Mouse (Mus musculus): ENCODE measurements at regions not wholly inside any gene's neighbourhood (a gene's known extent, or its start where the extent isn't known, plus 50 kb on each side); places are given as distances from the start of the nearest gene placed in this dataset.

DNA sequence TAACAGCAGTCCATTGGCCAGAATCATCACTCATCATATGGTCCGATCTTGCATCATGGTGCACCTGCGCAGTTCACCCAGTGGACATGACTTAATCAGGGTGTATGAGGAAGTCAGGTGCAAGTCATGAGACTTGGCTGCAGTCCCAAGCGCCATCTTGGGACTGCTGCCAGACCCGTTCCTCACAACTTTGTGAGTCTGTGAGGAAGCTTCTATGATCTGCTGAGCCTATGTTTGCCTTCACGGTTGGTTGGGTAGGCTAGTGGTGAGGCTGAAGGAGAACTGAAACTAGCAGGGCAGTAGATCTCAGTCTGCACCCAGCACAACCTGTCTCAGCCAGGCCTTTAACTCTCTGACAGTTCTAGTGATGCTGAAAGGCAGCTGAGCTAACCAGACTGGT lies 250.2 kb upstream of the 2610001J05Rik start:
- Histone ChIP-seq H3K4me3 (ENCODE audit: low read depth, low read length) (no peak overlapping the region), H3K27ac (ENCODE audit: low read depth) (no peak overlapping the region), H3K4me1 (ENCODE audit: insufficient read depth) (no peaks in the 10 kb centered on the region), H3K4me2 (ENCODE audit: low read depth, low read length) (no peak overlapping the region), H3K9ac (replicated peaks) (no peak overlapping the region), H3K9me3 (ENCODE audit: low read length) (no peaks in the 10 kb centered on the region), H3K36me3 (replicated peaks; ENCODE audit: insufficient read depth, low read length) (no peaks in the 10 kb centered on the region), H3K27me3 (ENCODE audit: insufficient read depth, low read length) (no peaks in the 10 kb centered on the region)
- TF ChIP-seq EP300 (IDR thresholded peaks at IDR 0.05; ENCODE audit: low read depth), result no peak
- DNase-seq (no peak), ATAC-seq (no peak; the same call in 1 of the 2 replicates)
- WGBS (ENCODE audit: insufficient replicate concordance), result 82% methylated on average over 5 of the region's 5 CpGs

DNA sequence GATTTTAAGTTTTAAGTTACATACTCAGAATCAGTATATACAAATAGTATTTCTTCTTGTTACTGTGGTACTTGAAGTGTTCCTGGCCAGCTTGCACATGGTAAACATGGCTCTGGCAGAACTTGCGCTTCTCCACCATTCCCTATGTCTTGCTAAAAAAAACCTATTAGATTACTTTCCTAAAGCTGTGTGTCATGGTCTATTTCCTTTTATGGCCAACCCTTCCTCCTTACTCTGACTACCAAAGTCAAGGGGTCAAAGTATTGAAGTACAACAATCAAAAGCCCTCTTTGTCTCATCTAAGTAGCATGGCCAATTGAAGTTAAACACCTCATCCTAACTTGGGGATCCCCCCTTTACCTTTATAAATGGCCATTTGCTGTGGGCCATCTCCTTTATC lies 223.6 kb upstream of the 2610001J05Rik start:
- no peak for ATAC-seq
- WGBS (ENCODE audit: insufficient replicate concordance), result 72% methylated on average over 1 of the region's 1 CpGs
- no peak overlapping the region for H3K9ac ChIP-seq (replicated peaks)
- H3K4me2 ChIP-seq (ENCODE audit: low read depth, low read length), result no peak overlapping the region
- DNase-seq, result no peak
- H3K9me3 ChIP-seq (ENCODE audit: low read length), result no peaks in the 10 kb centered on the region
- H3K27ac ChIP-seq (ENCODE audit: low read depth), result no peak overlapping the region
- no peaks in the 10 kb centered on the region for H3K27me3 ChIP-seq (ENCODE audit: insufficient read depth, low read length)
- no peaks in the 10 kb centered on the region for H3K36me3 ChIP-seq (replicated peaks; ENCODE audit: insufficient read depth, low read length)
- no peaks in the 10 kb centered on the region for H3K4me1 ChIP-seq (ENCODE audit: insufficient read depth)
- no peak overlapping the region for H3K4me3 ChIP-seq (ENCODE audit: low read depth, low read length)
- TF ChIP-seq CTCF (IDR thresholded peaks at IDR 0.05; ENCODE audit: low read depth) (no peak), EP300 (IDR thresholded peaks at IDR 0.05; ENCODE audit: low read depth) (no peak)

DNA sequence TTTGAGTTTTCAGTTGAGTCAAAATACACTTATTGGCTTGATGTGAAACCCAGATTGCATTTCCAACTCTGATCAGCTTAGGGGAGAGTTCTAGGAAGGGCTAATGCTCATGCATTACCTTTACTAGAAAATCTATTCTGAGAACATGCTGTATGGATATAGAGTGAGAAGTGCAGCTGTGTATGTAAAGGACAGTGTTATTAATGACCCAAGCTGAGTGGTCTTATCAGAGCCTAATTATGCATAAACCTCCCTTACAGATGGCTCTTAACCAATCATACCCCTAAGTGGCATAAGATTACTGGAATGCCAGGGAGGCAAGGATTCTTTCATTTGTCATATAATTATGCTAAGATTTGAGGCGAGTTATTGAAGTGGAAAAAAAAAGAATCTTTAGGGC lies 210.6 kb upstream of the 2610001J05Rik start:
- Histone ChIP-seq H3K9ac (replicated peaks) (no peak overlapping the region), H3K9me3 (ENCODE audit: low read length) (no peaks in the 10 kb centered on the region)
- 61% methylated on average over 1 of the region's 1 CpGs for WGBS (ENCODE audit: insufficient replicate concordance)

DNA sequence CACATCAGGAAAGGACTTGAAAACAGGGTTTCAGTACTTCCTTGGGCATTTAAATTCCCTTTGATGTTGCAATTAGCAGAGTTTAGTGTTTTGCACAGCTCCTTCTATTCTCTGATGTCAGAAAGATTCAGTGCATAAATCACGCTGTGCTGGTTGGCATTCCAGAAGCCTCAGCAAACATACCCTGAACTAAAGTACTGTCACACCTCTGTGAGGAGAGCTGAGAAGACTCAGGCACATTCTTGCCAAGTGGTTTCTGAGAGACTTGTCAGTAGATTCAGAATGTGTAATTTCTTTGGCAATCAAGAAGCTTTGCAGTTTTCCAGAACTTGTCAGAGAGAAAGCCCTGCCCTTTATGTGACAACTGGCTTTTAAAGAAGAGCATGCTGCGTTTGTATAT lies 192.4 kb upstream of the 2610001J05Rik start:
- 56% methylated on average over 2 of the region's 2 CpGs for WGBS (ENCODE audit: insufficient replicate concordance)
- Histone ChIP-seq H3K27ac (ENCODE audit: low read depth) (no peak overlapping the region), H3K4me1 (ENCODE audit: insufficient read depth) (no peaks in the 10 kb centered on the region), H3K4me3 (ENCODE audit: low read depth, low read length) (no peak overlapping the region), H3K9ac (replicated peaks) (no peak overlapping the region), H3K4me2 (ENCODE audit: low read depth, low read length) (no peak overlapping the region), H3K9me3 (ENCODE audit: low read length) (no peaks in the 10 kb centered on the region), H3K27me3 (ENCODE audit: insufficient read depth, low read length) (no peaks in the 10 kb centered on the region), H3K36me3 (replicated peaks; ENCODE audit: insufficient read depth, low read length) (no peaks in the 10 kb centered on the region)
- ATAC-seq (no peak), DNase-seq (no peak)
- TF ChIP-seq CTCF (IDR thresholded peaks at IDR 0.05; ENCODE audit: low read depth), result no peak
- no peak for TF ChIP-seq EP300 (IDR thresholded peaks at IDR 0.05; ENCODE audit: low read depth)

More for the DNA sequence above, 210.6 kb upstream of the 2610001J05Rik start:
- Histone ChIP-seq H3K4me2 (ENCODE audit: low read depth, low read length) (no peak overlapping the region), H3K4me3 (ENCODE audit: low read depth, low read length) (no peak overlapping the region), H3K36me3 (replicated peaks; ENCODE audit: insufficient read depth, low read length) (no peaks in the 10 kb centered on the region), H3K27ac (ENCODE audit: low read depth) (no peak overlapping the region), H3K4me1 (ENCODE audit: insufficient read depth) (no peaks in the 10 kb centered on the region), H3K27me3 (ENCODE audit: insufficient read depth, low read length) (no peaks in the 10 kb centered on the region)
- ATAC-seq (no peak), DNase-seq (no peak)
- TF ChIP-seq CTCF (IDR thresholded peaks at IDR 0.05; ENCODE audit: low read depth) (no peak), EP300 (IDR thresholded peaks at IDR 0.05; ENCODE audit: low read depth) (no peak)

DNA sequence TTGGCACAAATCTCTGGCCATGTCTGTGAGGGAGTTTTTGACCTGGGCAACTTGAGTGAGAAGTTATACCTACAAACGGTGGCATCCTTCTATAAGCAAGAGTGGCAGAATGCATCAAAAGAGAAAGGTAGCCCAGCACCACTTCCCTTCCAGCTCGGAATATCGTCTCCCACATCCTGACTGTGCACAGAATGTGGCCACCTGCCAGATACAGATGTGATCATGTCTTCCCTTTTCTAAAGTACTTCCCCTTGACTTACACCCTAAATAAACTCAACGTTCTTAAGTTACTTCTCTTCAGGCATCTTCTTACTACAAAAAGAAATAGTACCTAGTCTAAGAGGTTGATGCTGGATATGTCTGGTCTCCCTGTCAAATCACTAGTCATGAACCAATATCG lies 175.2 kb upstream of the 2610001J05Rik start:
- Histone ChIP-seq H3K4me3 (ENCODE audit: low read depth, low read length) (no peak overlapping the region), H3K27me3 (ENCODE audit: insufficient read depth, low read length) (no peaks in the 10 kb centered on the region), H3K9ac (replicated peaks) (no peak overlapping the region), H3K4me2 (ENCODE audit: low read depth, low read length) (no peak overlapping the region), H3K36me3 (replicated peaks; ENCODE audit: insufficient read depth, low read length) (no peaks in the 10 kb centered on the region), H3K27ac (ENCODE audit: low read depth) (no peak overlapping the region), H3K4me1 (ENCODE audit: insufficient read depth) (no peaks in the 10 kb centered on the region), H3K9me3 (ENCODE audit: low read length) (no peaks in the 10 kb centered on the region)
- DNase-seq (no peak), ATAC-seq (no peak)
- 53% methylated on average over 5 of the region's 5 CpGs for WGBS (ENCODE audit: insufficient replicate concordance)
- TF ChIP-seq EP300 (IDR thresholded peaks at IDR 0.05; ENCODE audit: low read depth) (no peak), CTCF (IDR thresholded peaks at IDR 0.05; ENCODE audit: low read depth) (no peak)

DNA sequence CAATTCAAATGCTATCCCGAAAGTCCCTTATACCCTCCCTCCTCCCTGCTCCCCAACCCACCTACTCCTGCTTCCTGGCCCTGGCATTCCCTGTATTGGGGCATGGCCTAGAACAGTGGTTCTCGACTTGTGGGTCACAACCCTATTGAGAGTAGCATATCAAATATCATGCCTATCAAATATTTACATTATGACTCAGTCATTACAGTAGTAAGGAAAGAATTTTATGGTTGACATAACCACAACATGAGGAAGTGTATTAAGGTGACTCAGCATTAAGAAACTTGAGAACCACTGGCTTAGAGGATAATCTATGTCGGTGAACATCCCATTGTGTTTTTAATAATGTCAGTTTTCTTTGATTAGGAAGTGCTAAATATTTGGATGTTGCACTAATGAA lies 173.3 kb upstream of the 2610001J05Rik start:
- TF ChIP-seq EP300 (IDR thresholded peaks at IDR 0.05; ENCODE audit: low read depth) (no peak), CTCF (IDR thresholded peaks at IDR 0.05; ENCODE audit: low read depth) (no peak)
- H3K4me1 ChIP-seq (ENCODE audit: insufficient read depth), result no peaks in the 10 kb centered on the region

DNA sequence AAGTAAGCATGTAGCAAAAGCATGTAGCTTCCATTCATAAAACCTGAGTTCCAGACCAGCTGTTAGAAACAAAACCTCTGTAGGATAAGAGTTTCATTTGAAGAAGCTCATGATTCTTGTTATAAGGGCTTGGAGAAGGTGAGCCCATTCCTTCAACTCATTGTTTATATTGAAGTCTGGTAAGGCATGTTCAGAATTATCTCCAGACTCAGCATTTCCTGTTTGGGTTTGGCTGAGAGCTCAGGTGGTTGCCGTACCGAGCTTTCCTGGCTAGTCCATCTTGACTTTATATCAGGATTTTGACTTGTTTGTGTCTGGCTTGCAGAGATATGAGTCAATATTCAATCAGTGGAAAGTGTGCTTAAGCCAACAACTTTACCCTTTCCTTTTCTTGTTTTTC lies 154.6 kb upstream of the 2610001J05Rik start:
- 30% methylated on average over 2 of the region's 2 CpGs for WGBS (ENCODE audit: insufficient replicate concordance)
- Histone ChIP-seq H3K36me3 (replicated peaks; ENCODE audit: insufficient read depth, low read length) (no peaks in the 10 kb centered on the region), H3K27ac (ENCODE audit: low read depth) (no peak overlapping the region), H3K4me3 (ENCODE audit: low read depth, low read length) (no peak overlapping the region), H3K4me1 (ENCODE audit: insufficient read depth) (no peaks in the 10 kb centered on the region), H3K27me3 (ENCODE audit: insufficient read depth, low read length) (no peaks in the 10 kb centered on the region), H3K9ac (replicated peaks) (no peak overlapping the region), H3K9me3 (ENCODE audit: low read length) (no peaks in the 10 kb centered on the region), H3K4me2 (ENCODE audit: low read depth, low read length) (no peak overlapping the region)
- TF ChIP-seq CTCF (IDR thresholded peaks at IDR 0.05; ENCODE audit: low read depth) (no peak), EP300 (IDR thresholded peaks at IDR 0.05; ENCODE audit: low read depth) (no peak)
- ATAC-seq, result no peak
- DNase-seq, result no peak

More for the DNA sequence above, 173.3 kb upstream of the 2610001J05Rik start:
- Histone ChIP-seq H3K36me3 (replicated peaks; ENCODE audit: insufficient read depth, low read length) (no peaks in the 10 kb centered on the region), H3K4me2 (ENCODE audit: low read depth, low read length) (no peak overlapping the region), H3K27ac (ENCODE audit: low read depth) (no peak overlapping the region), H3K27me3 (ENCODE audit: insufficient read depth, low read length) (no peaks in the 10 kb centered on the region), H3K9me3 (ENCODE audit: low read length) (no peaks in the 10 kb centered on the region), H3K4me3 (ENCODE audit: low read depth, low read length) (no peak overlapping the region), H3K9ac (replicated peaks) (no peak overlapping the region)
- ATAC-seq (no peak), DNase-seq (no peak)
- WGBS (ENCODE audit: insufficient replicate concordance), result 62% methylated on average over 3 of the region's 3 CpGs

All from liver, postnatal 0 days (tissue).